Mouse (Mus musculus) thymus, adult 2 months (tissue): ENCODE measurements at regions not wholly inside any gene's neighbourhood (a gene's known extent, or its start where the extent isn't known, plus 50 kb on each side); places are given as distances from the start of the nearest gene placed in this dataset.

Source experiments
- CTCF ChIP-seq: fragments of 200-500 bp; IDR thresholded peaks from 2 replicates; pipeline ENCODE4 v1.5.1; 2012; ENCODE audit warnings: mild to moderate bottlenecking, control low read depth, low read length, moderate library complexity, borderline replicate concordance; ENCODE audit not compliant: control insufficient read depth, poor library complexity, insufficient read depth; ENCODE audit errors: extremely low read depth
- POLR2A ChIP-seq: fragments of 200-500 bp; IDR thresholded peaks from 2 replicates; pipeline ENCODE4 v1.6.1; 2012; ENCODE audit warnings: mild to moderate bottlenecking, low read length, control low read depth, moderate library complexity; ENCODE audit not compliant: control insufficient read depth, poor library complexity, insufficient read depth; ENCODE audit errors: extremely low read depth

DNA sequence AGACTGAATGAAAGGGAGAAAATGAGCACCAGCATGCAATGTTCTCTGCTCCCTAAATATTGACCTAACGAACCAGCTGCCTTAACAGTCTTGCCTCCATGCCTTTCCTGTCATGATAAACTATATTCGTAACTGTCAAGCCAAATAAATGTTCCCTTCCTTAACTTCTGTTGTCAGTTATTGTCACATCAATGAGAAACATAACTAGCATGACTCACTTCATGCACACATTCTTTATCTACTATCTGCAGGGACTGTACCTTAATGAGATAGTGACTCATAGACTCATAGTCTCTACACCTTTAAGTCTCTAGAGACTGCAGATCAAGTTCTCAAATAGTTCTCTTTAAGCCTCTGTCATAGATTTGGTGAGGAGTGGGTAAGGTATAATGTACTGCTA is 349.2 kb upstream of the Slc30a5 start:
- no peak for TF ChIP-seq CTCF
- TF ChIP-seq POLR2A, result no peak
